Mouse (Mus musculus) midbrain, embryonic 14.5 days (tissue): ENCODE results near the gene Ptpn14. TPM values are rescaled to one million over a fixed set of nuclear protein-coding genes. Genes with fewer than 3 reads are reported as not detected.
A peak's percentile ranks its signal among the peaks of the same experiment; 100 is the strongest.

Experiments used
- ATAC-seq: fragments of 200-750 bp; cut with Nextera tagmentation; 2 replicates; pipeline ENCODE4 v1.8.0; 2017; ENCODE audit warnings: moderate number of reproducible peaks, moderate library complexity; ENCODE audit not compliant: low FRiP score, low TSS enrichment
- DNase-seq: peaks from one replicate; pipeline ENCODE4 v3.0.0-alpha.2; 2015
- H3K27ac ChIP-seq: fragments of 300-500 bp; sonication (generic); replicated peaks from 2 replicates; pipeline ENCODE4 v1.5.1; 2014; ENCODE audit warnings: mild to moderate bottlenecking, low read depth, low read length, moderate library complexity
- H3K27me3 ChIP-seq: fragments of 300-500 bp; sonication (generic); 2 replicates; pipeline ENCODE4 v1.6.1; 2014; ENCODE audit warnings: low read length, control low read depth, mixed read lengths; ENCODE audit not compliant: control insufficient read depth, insufficient read depth
- H3K36me3 ChIP-seq: fragments of 300-500 bp; sonication (generic); 2 replicates; pipeline ENCODE4 v1.6.1; 2014; ENCODE audit warnings: low read length, control low read depth; ENCODE audit not compliant: control insufficient read depth, insufficient read depth
- H3K4me1 ChIP-seq: fragments of 300-500 bp; sonication (generic); 2 replicates; pipeline ENCODE4 v1.6.1; 2014; ENCODE audit warnings: mild to moderate bottlenecking, antibody characterized with exemption, low read length, control low read depth; ENCODE audit not compliant: control insufficient read depth, insufficient read depth
- H3K4me2 ChIP-seq: fragments of 300-500 bp; sonication (generic); 2 replicates; pipeline ENCODE4 v1.6.1; 2014; ENCODE audit warnings: mild to moderate bottlenecking, low read length, moderate library complexity
- H3K4me3 ChIP-seq: fragments of 300-500 bp; sonication (generic); replicated peaks from 2 replicates; pipeline ENCODE4 v1.5.1; 2014; ENCODE audit warnings: low read depth, low read length
- H3K9ac ChIP-seq: fragments of 300-500 bp; sonication (generic); replicated peaks from 2 replicates; pipeline ENCODE4 v1.6.1; 2014; ENCODE audit warnings: mild to moderate bottlenecking, low read length, moderate library complexity
- H3K9me3 ChIP-seq: fragments of 300-500 bp; sonication (generic); 2 replicates; pipeline ENCODE4 v1.6.1; 2016; ENCODE audit warnings: low read length, control low read depth, mixed read lengths; ENCODE audit not compliant: control insufficient read depth
- WGBS: fragments of 180-500 bp; shearing (Covaris S2); extraction: QIAGEN DNeasy Blood & Tissue Kit; methylation state at CpG from one replicate; pipeline ENCODE4 v1.1.7; 2014; 5-methylcytosine and 5-hydroxymethylcytosine counted together
- polyA plus RNA-seq: library from polyadenylated mRNA; unstranded; fragments of >200 nt; fragmentation: Nextera tagmentation; extraction: Ambion mirVana; gene quantifications from 2 replicates; pipeline ENCODE4 v1.2.1, GENCODE M21; 2014

The Ptpn14 gene
- polyA plus RNA-seq, 1 experiment from 2014 or later: 1.7 TPM

- Histone ChIP-seq H3K4me2 (no peak overlapping the region), H3K9me3 (no peaks in the 10 kb centered on the region), H3K4me3 (no peak overlapping the region), H3K36me3 (0 out of 2 replicates have a peak, but pooled peaks cover 3% of the 10 kb centered on the region), H3K9ac (no peak overlapping the region), H3K27me3 (no peaks in the 10 kb centered on the region), H3K4me1 (0 out of 2 replicates have a peak, but pooled peaks cover 2% of the 10 kb centered on the region), H3K27ac (no peak overlapping the region)
- ATAC-seq: no peak
- DNase-seq: no peak
- WGBS: 83% methylated on average over 11 of the region's 11 CpGs
Observed at GRCm38 (mm10) chr1:189903169-189903568, 175.1 kb downstream of the Ptpn14 start.

- H3K9ac ChIP-seq: no peak overlapping the region
- no peak overlapping the region for H3K4me3 ChIP-seq
- ATAC-seq (no peak), DNase-seq (no peak)
- H3K27ac ChIP-seq: no peak overlapping the region
- no peaks in the 10 kb centered on the region for H3K36me3 ChIP-seq
- no peaks in the 10 kb centered on the region for H3K27me3 ChIP-seq
- no peaks in the 10 kb centered on the region for H3K9me3 ChIP-seq
- no peak overlapping the region for H3K4me2 ChIP-seq
- H3K4me1 ChIP-seq: peaks cover 6% of the 10 kb centered on the region; the same call in 1 of the 2 replicates
- WGBS: 60% methylated on average over 13 of the region's 13 CpGs
Observed at GRCm38 (mm10) chr1:189910685-189911345, 182.7 kb downstream of the Ptpn14 start.

DNA sequence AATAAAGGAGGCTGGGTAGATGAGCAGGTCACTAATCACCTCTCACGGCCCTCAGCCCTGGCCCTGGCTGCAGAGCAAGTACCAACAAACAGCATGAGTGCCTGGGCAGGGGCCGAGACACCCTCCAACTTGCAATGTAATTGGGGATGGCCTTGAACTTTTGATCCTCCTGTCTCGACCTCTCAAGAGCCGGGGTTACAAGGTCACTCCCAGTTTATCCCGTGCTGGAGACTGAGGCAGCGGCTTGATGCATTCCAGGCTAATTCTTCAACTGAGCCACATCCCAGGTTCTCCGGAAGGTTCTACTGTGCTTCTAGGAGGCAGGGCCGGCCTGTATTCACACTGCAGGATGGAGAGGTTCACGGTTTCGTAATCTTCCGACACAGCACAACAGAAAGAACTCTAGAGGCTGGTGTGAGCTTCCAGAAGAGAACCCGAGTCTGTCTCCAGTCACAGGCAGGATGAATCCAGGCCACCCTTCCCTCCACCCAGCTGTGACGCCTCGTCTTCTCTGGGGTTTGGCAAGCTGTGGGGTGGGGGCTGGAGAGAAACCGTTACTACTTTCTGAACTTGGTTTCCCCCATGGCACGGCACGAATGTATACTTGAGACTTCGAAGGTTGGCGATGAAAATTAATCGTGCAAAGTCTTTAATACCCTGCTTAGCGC lies 185.2 kb downstream of the Ptpn14 start:
- Histone ChIP-seq H3K9me3 (no peaks in the 10 kb centered on the region), H3K4me2 (no peak overlapping the region), H3K4me3 (no peak overlapping the region), H3K4me1 (peaks cover 12% of the 10 kb centered on the region; the same call in 1 of the 2 replicates), H3K36me3 (no peaks in the 10 kb centered on the region), H3K27ac (no peak overlapping the region), H3K27me3 (no peaks in the 10 kb centered on the region), H3K9ac (no peak overlapping the region)
- WGBS: 91% methylated on average over 21 of the region's 21 CpGs
- ATAC-seq: no peak
- DNase-seq: no peak

DNA sequence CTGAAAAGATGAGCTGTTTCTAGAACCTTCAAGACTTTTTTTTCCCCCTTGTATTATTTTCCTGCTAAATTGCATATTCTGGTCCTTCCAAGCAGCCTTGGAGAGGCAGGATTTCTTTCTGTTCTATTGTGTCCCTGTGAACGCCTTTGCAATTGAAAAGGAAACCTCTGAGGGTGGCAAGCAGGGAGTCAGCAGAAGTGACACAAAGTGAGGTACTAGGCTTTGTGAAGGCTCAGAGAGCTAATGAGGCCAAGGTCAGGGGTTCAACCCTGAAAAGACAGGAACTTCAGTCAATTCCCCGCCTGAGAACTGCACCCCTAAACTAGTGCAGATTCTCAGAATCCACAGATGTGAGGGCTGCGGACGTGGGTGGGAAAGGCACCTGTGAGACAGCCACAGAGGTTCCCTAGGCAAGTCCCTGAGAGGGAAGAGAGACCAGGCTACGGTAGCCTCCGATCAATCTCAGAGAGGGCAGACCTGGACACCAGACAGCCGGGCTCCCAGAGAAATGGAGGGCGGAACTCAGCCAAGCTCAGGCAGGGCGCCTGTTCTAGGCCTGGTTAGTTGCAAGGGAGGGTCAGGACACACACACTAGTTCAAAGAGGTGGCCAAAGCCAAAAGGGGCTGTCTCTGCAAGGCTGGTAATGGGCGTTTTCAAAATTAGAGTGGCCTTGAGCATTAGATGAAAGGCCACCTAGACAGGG lies 188.5 kb downstream of the Ptpn14 start:
- Histone ChIP-seq H3K9me3 (no peaks in the 10 kb centered on the region), H3K36me3 (no peaks in the 10 kb centered on the region), H3K27me3 (no peaks in the 10 kb centered on the region), H3K4me2 (no peak overlapping the region), H3K4me1 (peaks cover 19% of the 10 kb centered on the region), H3K9ac (no peak overlapping the region), H3K27ac (no peak overlapping the region), H3K4me3 (no peak overlapping the region)
- no peak for ATAC-seq
- DNase-seq: no peak
- 30% methylated on average over 10 of the region's 10 CpGs for WGBS

DNA sequence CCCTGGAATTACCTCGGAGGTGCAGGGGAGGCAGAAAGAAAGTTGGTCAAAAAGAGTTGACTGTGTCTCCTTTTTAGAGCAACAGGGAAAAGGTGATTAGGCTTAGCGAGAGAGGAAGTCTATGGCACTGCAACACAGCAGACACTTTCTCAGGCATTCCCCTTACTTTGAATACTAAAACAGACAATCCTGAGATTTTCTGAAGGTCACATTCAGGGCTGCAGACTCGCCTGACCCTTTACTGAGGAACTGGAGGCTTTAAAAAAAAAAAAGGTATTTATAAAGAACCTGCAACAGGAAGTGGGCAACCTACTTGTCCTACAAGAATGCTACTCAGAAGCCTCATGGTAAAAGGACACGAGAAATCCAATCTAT lies 189.0 kb downstream of the Ptpn14 start:
- H3K9ac ChIP-seq: no peak overlapping the region
- peaks cover 22% of the 10 kb centered on the region for H3K4me1 ChIP-seq
- H3K36me3 ChIP-seq: no peaks in the 10 kb centered on the region
- WGBS: 43% methylated on average over 4 of the region's 4 CpGs
- no peak overlapping the region for H3K4me3 ChIP-seq
- no peak for ATAC-seq
- H3K27me3 ChIP-seq: no peaks in the 10 kb centered on the region
- H3K4me2 ChIP-seq: no peak overlapping the region
- H3K9me3 ChIP-seq: no peaks in the 10 kb centered on the region
- H3K27ac ChIP-seq: no peak overlapping the region
- no peak for DNase-seq

- Histone ChIP-seq H3K9me3 (no peaks in the 10 kb centered on the region), H3K27ac (no peak overlapping the region), H3K4me1 (peaks cover 21% of the 10 kb centered on the region; the same call in 1 of the 2 replicates), H3K4me2 (no peak overlapping the region), H3K36me3 (no peaks in the 10 kb centered on the region), H3K27me3 (no peaks in the 10 kb centered on the region), H3K9ac (no peak overlapping the region), H3K4me3 (no peak overlapping the region)
- DNase-seq (no peak), ATAC-seq (no peak)
- 87% methylated on average over 3 of the region's 3 CpGs for WGBS
Observed at GRCm38 (mm10) chr1:189919756-189920155, 191.7 kb downstream of the Ptpn14 start.

GRCm38 (mm10) chr1:189920701-189921567 lies 192.9 kb downstream of the Ptpn14 start:
- H3K9ac ChIP-seq: peak overlapping the region; percentile 84; the same call in 1 of the 2 replicates
- H3K36me3 ChIP-seq: no peaks in the 10 kb centered on the region
- 0 out of 2 replicates have a peak, but pooled peaks have one; percentile 24 for ATAC-seq
- H3K27me3 ChIP-seq: no peaks in the 10 kb centered on the region
- 51% methylated on average over 28 of the region's 28 CpGs for WGBS
- H3K4me2 ChIP-seq: peak overlapping the region; percentile 98
- no peaks in the 10 kb centered on the region for H3K9me3 ChIP-seq
- no peak overlapping the region for H3K27ac ChIP-seq
- peaks cover 21% of the 10 kb centered on the region; the same call in 1 of the 2 replicates for H3K4me1 ChIP-seq
- H3K4me3 ChIP-seq: peak overlapping the region; percentile 68
- no peak for DNase-seq

DNA sequence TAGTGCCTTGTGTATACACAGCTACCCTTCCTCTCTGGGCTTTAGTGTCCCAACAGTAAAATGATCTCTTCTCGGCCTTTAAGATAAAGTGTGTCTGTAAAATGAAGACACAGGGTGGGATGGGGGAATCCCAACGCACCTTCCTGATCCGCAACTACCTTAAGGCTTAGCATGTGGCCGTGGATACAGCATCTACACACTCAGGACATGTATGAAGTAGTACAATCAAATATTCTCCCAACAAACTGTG lies 193.4 kb downstream of the Ptpn14 start:
- 6% methylated on average over 4 of the region's 4 CpGs for WGBS
- Histone ChIP-seq H3K4me2 (peak overlapping the region; percentile 98), H3K9me3 (no peaks in the 10 kb centered on the region), H3K27me3 (no peaks in the 10 kb centered on the region), H3K4me3 (peak overlapping the region; percentile 68), H3K4me1 (peaks cover 19% of the 10 kb centered on the region; the same call in 1 of the 2 replicates), H3K9ac (peak overlapping the region; percentile 84), H3K27ac (no peak overlapping the region), H3K36me3 (no peaks in the 10 kb centered on the region)
- DNase-seq (no peak), ATAC-seq (no peak)
